Mouse (Mus musculus): ENCODE data around the gene Vegfb. TPM values are rescaled to one million over a fixed set of nuclear protein-coding genes. Genes with fewer than 3 reads are reported as not detected.

The Vegfb gene
- polyA plus RNA-seq, 1 experiment from 2014 or later, result 44.6 TPM

- Histone ChIP-seq H3K4me2 (peak overlapping the region; percentile 98), H3K27ac (ENCODE audit: low read depth) (no peak overlapping the region), H3K4me3 (ENCODE audit: low read depth, low read length) (peak overlapping the region; percentile 80), H3K4me1 (ENCODE audit: insufficient read depth) (peaks cover 9% of the 10 kb centered on the region), H3K27me3 (ENCODE audit: insufficient read depth, low read length) (peaks cover 6% of the 10 kb centered on the region), H3K9me3 (ENCODE audit: low read depth, low read length) (no peaks in the 10 kb centered on the region), H3K36me3 (ENCODE audit: insufficient read depth) (0 out of 2 replicates have a peak, but pooled peaks cover 4% of the 10 kb centered on the region), H3K9ac (peak overlapping the region; percentile 72)
- 21% methylated on average over 29 of the region's 29 CpGs for WGBS
- DNase-seq (peak; percentile 40), ATAC-seq (ENCODE audit: insufficient read depth) (peak; percentile 4; the same call in 1 of the 2 replicates)
- no peak for TF ChIP-seq CTCF (IDR thresholded peaks at IDR 0.05; ENCODE audit: low read depth)
Measured at GRCm38 (mm10) chr19:6940396-6941351, 46.8 kb downstream of the Vegfb start.

GRCm38 (mm10) chr19:6939106-6940002, 48.1 kb downstream of the Vegfb start:
- H3K36me3 ChIP-seq (ENCODE audit: insufficient read depth), result no peaks in the 10 kb centered on the region
- H3K27me3 ChIP-seq (ENCODE audit: insufficient read depth, low read length), result peaks cover 19% of the 10 kb centered on the region
- no peak overlapping the region for H3K27ac ChIP-seq (ENCODE audit: low read depth)
- 84% methylated on average over 20 of the region's 20 CpGs for WGBS
- H3K9me3 ChIP-seq (ENCODE audit: low read depth, low read length), result no peaks in the 10 kb centered on the region
- H3K4me1 ChIP-seq (ENCODE audit: insufficient read depth), result peaks cover 9% of the 10 kb centered on the region
- DNase-seq (no peak), ATAC-seq (ENCODE audit: insufficient read depth) (no peak)
- H3K4me3 ChIP-seq (ENCODE audit: low read depth, low read length), result no peak overlapping the region
- H3K4me2 ChIP-seq, result no peak overlapping the region
- H3K9ac ChIP-seq, result no peak overlapping the region
- TF ChIP-seq CTCF (IDR thresholded peaks at IDR 0.05; ENCODE audit: low read depth), result no peak

GRCm38 (mm10) chr19:6937541-6938465, 49.6 kb downstream of the Vegfb start:
- TF ChIP-seq CTCF (IDR thresholded peaks at IDR 0.05; ENCODE audit: low read depth), result no peak
- H3K9ac ChIP-seq, result no peak overlapping the region
- H3K27me3 ChIP-seq (ENCODE audit: insufficient read depth, low read length), result peaks cover 35% of the 10 kb centered on the region
- H3K36me3 ChIP-seq (ENCODE audit: insufficient read depth), result no peaks in the 10 kb centered on the region
- H3K4me3 ChIP-seq (ENCODE audit: low read depth, low read length), result no peak overlapping the region
- H3K4me2 ChIP-seq, result no peak overlapping the region
- ATAC-seq (ENCODE audit: insufficient read depth) (no peak), DNase-seq (no peak)
- WGBS, result 77% methylated on average over 16 of the region's 16 CpGs
- H3K27ac ChIP-seq (ENCODE audit: low read depth), result no peak overlapping the region
- H3K9me3 ChIP-seq (ENCODE audit: low read depth, low read length), result no peaks in the 10 kb centered on the region
- peaks cover 7% of the 10 kb centered on the region for H3K4me1 ChIP-seq (ENCODE audit: insufficient read depth)

GRCm38 (mm10) chr19:6936299-6936698, 51.2 kb downstream of the Vegfb start:
- no peaks in the 10 kb centered on the region for H3K36me3 ChIP-seq (ENCODE audit: insufficient read depth)
- H3K4me1 ChIP-seq (ENCODE audit: insufficient read depth), result peaks cover 6% of the 10 kb centered on the region; the same call in 1 of the 2 replicates
- no peak overlapping the region for H3K9ac ChIP-seq
- 24% methylated on average over 3 of the region's 3 CpGs for WGBS
- peak; percentile 44 for TF ChIP-seq CTCF (IDR thresholded peaks at IDR 0.05; ENCODE audit: low read depth)
- ATAC-seq (ENCODE audit: insufficient read depth), result no peak
- H3K4me3 ChIP-seq (ENCODE audit: low read depth, low read length), result no peak overlapping the region
- no peak for DNase-seq
- no peaks in the 10 kb centered on the region for H3K9me3 ChIP-seq (ENCODE audit: low read depth, low read length)
- no peak overlapping the region for H3K4me2 ChIP-seq
- no peak overlapping the region for H3K27ac ChIP-seq (ENCODE audit: low read depth)
- H3K27me3 ChIP-seq (ENCODE audit: insufficient read depth, low read length), result peaks cover 50% of the 10 kb centered on the region

GRCm38 (mm10) chr19:6934195-6934977, 53.1 kb downstream of the Vegfb start, which contains the start of gene Kcnk4:
TSS of gene Kcnk4 (minus strand) at chr19:6934515.
- no peaks in the 10 kb centered on the region for H3K9me3 ChIP-seq (ENCODE audit: low read depth, low read length)
- no peaks in the 10 kb centered on the region for H3K36me3 ChIP-seq (ENCODE audit: insufficient read depth)
- WGBS, result 10% methylated on average over 23 of the region's 23 CpGs
- TF ChIP-seq CTCF (IDR thresholded peaks at IDR 0.05; ENCODE audit: low read depth), result no peak
- DNase-seq (no peak), ATAC-seq (ENCODE audit: insufficient read depth) (no peak)
- peak within 1 kb of the TSS; percentile 74 for H3K4me2 ChIP-seq
- H3K4me1 ChIP-seq (ENCODE audit: insufficient read depth), result no peaks in the 10 kb centered on the region
- no peak within 1 kb of the TSS for H3K27ac ChIP-seq (ENCODE audit: low read depth)
- H3K9ac ChIP-seq, result peak within 1 kb of the TSS; percentile 46
- H3K27me3 ChIP-seq (ENCODE audit: insufficient read depth, low read length), result peaks cover 64% of the 10 kb centered on the region
- peak within 1 kb of the TSS; percentile 41 for H3K4me3 ChIP-seq (ENCODE audit: low read depth, low read length)
